Mouse (Mus musculus): ENCODE results near the gene Jph3.
A peak's percentile ranks its signal among the peaks of the same experiment; 100 is the strongest.

Jph3 gene

DNA sequence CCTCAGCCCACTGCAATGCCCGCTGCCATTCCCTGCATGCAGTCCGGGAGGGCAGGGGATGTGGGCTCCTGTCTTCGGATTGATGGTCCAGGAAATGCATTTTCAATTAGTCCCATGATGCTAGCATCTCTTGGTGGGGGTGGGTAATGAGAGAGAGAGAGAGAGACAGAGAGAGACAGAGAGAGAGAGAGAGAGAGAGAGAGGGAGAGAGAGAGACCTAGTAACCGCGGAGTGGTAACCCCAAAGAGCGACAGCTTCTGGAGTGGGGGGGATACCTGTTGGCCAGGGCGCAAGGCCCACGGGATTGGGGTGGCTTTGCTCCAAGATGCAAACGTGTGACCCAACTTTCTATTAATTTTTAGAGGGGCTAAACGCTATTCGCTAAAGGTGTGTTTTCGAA, at the start of gene Jph3:
Gene Jph3, plus strand, starts transcription at position 301 of the 400 bp plus-strand sequence.
- DNase-seq = no peak

DNA sequence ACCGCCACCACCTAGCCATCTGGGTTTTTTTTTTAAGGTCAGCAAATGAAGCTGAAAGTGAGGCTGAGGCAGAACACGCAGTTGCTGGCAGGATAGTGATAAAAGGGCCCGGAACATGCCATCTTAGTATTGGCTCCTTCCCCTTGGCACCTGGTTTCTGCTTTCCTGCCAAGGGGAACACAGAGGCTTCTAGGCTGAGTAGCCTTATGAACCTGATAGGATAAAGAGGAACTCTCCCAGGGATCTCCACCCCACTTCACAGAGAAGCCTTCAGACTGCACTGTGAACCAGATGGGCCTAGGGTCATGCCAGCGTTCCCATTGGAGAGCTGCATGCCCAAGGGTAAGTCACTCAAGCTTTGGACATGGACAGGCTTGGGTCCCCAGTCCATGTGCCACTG, 48.5 kb upstream of the Jph3 start:
- no peak for DNase-seq

DNA sequence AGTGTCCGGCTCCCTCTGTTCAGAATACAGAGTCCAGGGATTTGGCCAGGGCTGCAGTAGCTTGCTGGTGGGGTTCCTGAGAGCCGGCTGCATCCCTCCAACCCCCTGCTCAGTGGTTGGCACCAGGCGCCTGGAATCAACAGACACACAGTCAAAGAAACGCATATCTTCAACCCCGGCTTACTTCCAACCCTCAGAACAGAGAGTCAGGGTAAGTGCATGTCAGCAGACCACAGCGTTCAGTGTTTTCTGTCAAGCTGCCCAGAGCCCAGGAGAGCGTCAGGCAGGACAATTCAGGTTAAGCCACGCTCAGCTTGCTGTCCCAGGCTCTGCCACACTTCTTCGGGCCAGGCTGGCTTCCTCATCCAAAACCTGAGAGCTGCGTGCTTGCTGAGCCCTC, 48.0 kb upstream of the Jph3 start:
- DNase-seq = no peak

DNA sequence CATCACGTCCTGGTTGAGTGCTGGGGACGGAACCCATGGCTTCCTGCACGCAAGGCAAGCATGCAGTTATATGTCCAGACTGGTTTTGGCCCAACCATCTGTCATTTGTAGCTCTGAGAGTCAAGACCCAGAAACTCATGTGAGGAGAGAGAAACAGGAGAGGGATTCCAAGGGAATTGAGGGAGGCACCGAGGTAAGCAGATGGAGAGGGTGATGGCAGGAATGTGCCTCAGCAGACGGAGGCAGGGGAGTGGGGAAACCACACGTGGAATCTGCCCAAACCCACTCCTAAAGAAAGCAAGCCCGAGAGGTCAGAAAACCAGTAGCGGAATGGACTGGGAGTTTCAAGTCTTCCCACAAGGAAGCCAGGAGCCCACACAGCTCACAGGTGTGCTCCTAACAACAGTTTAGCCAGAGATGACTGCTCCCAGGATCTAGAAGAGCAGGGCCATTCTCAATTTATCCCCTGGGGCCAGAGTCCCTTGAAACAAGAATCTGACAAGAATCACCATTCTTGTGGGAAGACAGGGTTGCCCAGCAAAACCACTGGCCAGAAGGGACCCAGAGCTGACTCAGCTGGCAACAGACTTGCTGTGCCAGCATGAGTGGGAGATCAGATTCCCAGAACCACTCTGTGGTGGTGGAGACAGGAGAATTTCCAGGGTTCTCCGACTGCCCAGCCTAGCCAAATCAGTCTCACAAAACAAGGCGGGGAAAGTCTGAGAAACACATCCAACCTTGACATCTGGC, 46.2 kb upstream of the Jph3 start:
- no peak for DNase-seq

DNA sequence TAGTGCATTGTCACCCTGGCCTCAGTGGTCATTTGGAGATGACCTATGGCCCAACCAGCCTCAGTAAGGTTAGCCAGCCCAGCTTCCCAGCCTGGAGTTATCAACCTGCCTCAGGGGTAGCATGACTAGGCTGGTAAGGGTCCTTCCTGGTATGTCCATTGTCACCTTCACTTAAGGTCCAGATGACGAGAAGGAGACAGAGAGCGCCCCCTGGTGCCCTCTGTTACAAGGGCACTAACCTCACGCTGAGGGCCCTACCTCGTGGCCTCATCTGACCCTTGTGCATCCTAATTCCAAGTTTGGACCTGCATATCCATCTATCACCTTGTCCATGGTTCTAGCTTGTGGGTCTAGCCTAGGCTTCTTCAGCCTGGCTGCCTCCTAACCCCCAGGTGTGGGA, 44.0 kb upstream of the Jph3 start:
- peak; percentile 62 for DNase-seq

DNA sequence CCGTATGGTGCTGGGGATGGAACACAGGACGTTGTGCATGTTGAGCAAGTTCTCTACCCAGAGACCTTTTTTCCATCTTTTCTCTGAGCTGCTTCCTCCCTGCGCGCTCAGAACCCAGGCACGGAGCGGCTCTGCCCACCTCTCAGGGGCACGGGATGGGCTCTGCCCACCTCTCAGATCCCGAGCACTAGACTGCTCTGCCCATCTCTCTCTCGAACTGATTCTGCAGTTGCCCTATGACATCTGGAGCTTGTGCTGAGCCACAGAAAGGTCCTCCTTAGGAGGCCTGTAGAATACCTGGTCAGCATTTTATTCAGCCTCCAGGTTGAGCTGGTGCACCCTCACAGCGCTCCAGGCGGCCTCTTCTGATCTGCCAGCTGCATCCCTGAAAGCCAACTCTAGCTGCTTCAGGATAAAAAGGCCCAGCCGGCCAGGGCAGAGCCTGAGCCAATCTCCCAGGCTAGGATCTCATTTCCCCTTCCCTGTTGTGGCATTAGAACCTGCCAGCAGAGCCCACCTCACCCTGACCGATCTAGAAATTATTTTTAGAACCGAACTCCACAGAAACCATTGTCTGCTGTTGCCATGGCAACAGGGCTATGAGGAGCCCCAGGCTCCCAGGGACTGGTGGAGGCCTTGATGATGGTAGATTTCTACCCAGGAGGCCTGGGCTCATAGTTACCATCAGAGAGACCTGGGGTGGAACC, 41.8 kb upstream of the Jph3 start:
- DNase-seq = peak; percentile 74

DNA sequence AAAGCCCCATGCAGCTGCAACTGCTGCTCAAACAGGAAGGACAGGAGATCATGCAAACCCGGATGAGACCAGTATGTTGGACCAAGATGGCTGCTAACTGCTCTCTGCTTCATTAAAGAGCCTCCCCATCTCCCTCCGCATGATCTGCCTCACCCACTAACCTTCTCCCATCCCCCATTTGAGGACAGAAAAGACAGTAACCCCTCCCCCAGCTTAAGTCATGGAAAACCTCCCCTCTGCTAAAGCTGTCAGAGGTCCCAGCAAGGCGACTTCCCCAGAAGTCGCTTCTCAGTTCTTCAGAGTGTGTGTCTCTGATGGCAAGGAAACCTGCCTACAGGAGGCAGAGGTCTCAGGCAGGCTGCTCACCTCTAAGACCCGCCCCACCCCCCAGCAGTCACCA, 40.9 kb upstream of the Jph3 start:
- no peak for DNase-seq

DNA sequence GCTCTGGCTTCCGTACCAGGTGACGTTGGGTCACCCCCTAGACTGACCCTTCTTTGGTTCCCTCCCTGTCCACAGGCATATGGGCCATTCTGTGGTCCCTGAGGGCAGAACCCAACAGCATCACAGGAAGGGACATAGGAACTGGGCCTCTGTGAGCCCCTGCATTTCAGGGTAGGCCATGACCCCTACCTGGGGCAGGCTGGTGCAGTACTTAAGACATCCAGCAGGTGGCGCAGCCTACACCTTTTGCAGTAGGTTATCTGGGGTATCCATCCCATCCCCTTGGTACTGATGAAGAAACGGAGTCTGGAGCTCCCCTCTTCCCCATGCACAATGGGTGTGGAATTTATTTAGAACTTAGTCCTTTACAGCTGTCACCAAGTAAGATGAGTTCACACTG, 35.0 kb upstream of the Jph3 start:
- peak; percentile 55 for DNase-seq

DNA sequence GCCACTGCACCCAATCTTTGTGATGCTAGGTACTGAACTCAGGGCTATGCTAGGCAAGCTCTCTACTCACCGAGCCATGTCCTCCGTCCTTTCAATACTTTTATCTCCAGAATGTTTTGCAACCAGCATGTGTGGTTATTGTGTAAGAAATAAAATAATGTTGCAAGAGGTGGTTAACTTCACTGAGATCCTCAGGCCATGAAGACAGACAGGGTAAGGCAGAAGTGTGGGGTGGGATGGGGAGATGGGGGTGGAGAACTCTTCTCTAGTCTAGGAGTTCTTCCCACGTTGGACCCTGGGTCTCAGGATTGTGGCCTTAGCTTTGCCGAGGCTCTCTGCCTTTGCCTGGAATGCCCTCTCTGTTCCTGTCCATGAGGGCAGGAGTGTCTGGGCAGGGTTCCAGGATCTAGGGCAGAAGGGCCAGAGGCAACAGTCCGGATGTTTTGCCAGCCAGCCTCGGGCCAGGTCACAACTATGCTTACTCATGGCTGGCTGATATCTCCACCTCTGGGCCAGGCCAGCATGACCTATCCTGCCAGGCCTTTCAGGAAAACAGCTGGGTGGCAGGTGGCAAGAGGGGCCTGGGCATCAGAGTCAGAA, 33.7 kb upstream of the Jph3 start:
- DNase-seq = no peak

DNA sequence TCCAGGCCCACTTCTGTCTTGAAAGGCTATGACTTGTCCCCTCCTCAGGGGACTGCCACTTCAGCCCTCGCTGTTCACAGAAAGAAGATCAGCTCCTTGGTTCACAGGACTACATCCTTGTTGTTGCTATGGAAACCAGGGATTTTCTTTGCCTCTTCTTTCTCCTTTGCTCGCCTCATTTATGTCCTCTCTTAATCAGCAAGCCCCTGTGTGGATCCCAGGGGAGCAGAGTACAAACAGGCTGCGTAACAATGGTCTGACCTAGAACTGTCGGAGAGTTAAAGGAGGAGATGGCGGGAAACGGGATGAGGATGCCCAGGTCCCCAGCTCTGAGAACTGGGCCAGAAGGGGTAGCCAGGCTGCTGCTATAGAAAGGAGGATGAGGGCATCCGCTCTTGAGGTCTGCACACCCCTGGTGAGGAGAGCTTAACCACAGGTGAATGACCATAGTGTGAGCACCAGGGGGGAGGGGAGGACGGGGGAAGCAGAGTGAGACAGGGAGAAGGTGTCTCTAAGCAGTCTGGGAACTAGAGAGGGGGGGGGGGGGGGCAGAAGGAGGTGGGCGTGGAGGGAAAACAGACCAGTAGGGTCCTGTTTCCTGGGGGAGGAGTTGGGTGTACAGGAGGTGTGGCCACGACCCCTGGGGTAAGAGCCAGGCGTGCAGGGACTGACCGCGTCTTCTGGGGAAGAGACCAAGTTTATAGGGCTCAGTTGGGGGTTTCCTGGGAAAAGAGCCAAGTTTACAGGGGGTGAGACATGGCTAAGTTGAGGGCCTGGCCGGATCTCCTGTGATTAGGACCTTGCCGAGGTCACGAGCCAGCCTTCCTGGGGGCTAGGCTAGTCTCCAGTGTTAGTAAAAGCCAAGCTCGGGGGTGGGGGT, 31.4 kb upstream of the Jph3 start:
- peak; percentile 74 for DNase-seq

DNA sequence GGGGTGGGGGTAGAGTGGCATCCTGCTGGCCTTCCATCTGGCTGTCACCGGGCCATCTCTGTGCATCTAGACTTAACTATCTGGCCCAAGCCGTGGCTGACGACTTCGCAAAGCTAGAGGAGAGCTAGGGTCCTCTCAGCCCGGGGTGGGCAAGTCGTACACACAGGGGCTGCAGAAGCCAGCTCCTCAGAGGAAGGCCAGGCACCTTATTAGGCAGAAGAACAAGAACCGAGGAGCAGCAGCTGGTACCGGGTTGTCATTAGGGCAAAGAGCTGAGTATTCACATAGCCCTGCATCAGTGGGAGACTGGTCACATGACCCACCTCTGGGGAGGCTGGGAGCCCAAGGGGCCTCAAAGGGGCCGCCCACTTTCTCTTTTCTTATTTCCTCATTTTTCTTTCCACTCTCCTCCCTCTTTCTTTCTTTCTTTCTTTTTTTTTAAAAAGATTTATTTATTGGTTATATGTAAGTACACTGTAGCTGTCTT, 30.8 kb upstream of the Jph3 start:
- no peak for DNase-seq

DNA sequence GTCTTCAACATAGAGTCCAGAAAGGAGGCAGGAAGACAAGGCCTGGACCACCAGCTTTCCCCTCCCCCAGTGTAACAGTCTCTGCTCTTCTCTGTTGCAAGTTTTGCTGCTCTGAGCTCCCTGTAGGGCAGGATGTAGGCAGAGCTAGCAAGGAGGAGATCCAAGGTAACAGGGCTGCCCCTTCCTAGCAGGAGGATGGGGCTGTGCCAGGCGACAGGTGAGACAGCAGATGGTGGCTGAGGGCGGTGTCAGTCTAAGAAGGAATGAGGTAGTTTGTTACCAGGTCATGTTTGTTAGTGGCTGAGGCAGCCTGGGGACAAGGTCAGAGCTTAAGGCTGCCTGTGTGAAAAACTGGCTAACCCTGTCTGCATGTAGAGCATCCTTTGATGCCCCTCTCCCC, 29.5 kb upstream of the Jph3 start:
- DNase-seq = no peak

DNA sequence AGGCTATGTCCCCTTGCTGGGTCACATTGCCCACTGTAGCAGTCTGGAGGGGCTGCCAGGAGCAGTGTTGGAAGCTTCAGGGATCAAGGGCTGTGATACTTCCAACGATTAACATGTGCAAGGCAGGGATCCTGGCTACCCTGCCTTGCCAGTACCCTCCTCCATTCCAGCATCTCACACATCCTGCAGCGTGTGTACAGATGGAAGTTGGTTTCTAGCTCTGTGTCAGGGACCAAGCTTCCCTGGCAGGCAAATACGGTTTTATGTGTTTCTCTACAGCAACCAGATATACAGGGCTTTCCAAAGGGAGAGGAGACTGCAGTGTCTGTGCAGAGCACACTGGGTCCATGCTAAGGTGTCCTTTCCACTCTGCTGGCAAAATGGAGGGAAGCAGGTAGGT, 24.2 kb upstream of the Jph3 start:
- DNase-seq = no peak

DNA sequence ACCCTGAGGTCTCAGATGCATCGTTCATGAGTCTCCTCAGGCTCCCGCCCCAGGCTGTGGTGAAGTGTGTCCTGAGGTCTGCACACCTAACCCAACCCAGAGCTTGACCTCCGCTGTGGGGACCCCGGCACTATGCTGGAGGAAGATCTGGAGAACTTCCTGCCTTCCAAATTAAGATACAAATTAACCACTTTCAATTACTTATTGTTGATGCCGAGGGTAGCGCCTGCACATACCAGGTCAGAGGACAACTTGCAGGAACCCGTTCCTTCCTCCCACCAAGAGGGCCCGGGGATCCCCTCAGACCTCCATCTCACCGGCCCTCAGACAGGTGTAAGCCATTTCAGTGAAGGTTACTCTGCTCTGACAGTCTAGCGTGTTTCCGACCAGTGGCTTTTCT, 22.5 kb upstream of the Jph3 start:
- no peak for DNase-seq

DNA sequence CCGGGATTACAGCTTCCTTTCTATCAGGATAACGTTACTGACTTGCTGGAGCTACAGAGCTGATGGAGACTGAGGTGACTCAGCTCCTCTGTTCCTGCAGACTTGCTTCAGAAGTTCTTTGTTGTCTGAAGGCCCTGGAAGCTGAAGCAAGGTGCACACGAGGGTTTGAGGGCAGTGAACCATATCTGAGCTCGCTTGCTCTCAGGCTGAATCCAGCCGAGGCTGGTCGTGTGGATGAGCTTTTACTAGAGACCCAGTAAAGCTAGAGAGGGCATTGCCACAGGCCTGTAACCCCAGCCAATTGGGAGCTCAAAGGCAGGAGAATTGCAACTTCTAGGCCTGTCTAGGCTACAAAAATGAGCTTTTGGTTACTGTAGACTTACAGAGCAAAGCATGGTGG, 21.0 kb upstream of the Jph3 start:
- no peak for DNase-seq

DNA sequence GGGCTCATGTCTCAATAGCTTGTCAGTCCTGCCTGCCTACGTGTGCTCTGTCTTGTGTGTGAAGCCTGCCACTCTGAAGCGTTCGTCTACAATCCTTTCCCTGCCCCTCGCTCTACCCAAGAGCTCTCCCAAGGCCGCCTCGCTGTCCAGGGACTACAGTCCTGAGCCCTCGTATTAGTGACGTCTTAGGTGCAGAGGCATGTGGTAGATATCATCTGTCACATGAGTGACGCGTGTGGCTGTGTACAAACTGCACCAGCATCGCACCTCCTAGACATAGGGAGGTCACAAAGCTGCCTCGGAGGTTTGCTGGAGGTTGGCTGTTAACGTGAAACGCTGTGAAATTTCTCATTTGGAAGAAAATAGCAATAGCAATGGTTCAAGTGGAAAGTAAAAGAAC, 11.9 kb upstream of the Jph3 start:
- DNase-seq = no peak

DNA sequence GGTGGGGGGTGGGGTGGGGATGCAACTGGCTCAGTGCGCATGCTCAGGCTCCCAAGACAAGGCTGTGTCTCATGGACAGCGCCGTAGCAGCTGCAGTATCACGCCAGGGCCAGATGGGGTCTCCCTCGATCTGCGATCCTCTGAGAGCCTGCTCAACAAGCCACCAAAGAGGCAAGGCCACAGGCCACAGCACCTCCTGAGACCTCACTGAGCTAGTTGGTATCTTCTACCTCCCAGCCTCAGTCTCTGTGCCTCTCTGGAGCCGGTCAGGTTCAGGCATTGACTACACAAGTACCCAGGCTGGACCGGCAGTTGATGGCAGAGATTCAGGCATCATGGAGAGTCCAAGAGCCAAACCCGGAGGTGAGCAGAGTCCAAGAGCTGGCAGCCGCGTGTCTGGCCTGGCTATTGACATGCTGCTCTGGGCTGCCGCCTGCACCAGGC, 11.4 kb upstream of the Jph3 start:
- DNase-seq = peak; percentile 94

DNA sequence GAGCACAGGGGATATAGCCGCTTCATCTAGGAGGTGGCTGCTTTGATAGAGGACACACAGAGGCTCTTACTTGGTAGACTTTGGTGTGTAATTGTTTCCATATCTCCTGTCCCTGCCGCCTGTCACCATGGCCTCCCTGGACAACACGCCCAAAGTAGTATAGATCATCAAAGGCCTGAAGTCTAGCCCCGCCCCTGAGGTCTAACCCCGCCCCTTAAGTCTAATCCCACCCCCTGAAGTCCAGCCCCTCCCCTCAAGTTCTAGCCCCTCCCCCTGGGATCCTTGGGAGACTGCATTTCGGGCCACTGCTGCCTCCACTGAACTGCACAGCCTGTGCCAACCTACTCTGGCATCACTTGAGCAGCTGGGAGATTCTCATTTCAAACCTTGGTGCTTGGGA, 10.5 kb upstream of the Jph3 start:
- no peak for DNase-seq

DNA sequence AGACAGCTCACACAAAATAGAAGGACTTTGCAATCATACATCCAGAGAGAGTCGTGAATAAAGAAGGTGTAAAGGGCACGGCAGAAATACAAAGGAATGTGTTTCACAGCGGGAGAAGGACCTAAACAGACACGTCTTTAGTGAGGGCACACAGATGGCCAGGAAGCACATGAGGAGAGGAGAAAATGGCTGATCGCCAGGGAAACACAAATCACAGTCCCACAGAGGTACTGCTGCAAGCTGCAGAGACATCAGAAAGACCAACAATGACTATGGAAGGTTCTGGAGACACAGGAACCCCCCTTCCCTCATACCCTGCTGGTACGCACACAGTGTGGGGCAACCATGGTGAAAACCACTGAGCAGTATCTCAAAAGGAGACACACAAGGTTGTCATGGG, 8.4 kb upstream of the Jph3 start:
- no peak for DNase-seq

DNA sequence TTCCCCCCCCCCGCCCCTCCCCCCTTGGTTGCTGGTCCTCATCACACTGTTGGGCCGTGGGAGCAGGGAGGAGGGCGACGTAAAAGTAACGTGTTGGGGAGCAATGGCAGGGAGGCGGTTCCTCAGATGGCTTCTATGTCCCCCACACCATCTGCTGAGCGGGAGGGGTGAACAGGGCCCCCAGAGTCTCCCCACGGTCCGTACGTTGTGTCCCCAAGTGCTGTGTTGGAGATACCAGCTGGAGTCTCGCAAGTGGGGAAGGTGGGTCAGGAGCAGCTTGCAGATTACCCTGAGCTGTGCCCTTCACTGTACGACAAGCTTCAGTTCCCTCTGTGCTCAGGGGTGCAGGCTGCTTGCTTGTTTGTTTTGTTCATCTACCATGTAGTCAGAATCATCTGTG, 5.6 kb upstream of the Jph3 start:
- no peak for DNase-seq

DNA sequence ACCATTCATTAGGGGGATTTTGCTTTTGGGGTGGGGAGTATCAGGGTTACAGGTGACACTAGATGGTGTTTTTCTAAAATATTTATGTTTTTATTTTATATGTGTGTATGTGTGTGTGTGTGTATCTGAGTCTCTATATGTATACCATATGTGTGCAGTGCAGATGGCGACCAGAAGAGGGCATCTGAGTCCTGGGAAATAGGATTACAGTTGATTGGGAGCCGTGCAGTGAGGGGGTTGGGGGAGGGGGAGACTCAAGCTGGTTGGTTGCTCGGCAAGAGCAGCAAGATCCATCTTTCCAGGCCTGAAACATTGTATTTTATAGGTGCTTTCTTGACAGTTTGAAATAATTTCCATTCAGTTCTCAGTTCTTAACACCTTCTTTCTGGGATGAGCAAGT, 2.3 kb upstream of the Jph3 start:
- DNase-seq = no peak

DNA sequence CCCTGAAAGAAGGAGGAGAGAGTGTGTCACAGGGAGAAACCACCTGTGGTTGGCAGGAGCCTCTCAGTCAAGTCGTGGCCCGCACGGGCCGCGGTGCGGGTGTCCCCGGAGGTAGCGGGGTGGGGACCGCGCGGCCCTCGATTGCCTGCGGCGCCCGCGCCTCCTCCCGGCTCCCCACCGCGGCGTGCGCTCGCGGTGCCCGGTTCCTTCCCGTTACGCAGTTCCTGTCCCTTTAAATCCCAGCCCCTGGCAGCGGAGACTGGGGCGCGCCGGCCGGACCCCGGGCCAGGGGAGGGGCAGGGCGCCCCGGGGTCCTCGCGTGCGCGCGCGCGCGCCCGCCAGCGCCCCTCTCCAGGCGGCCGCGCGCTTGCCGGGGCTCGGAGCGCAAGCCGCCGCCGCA, 331 bp downstream of the Jph3 start:
- DNase-seq = peak; percentile 56

DNA sequence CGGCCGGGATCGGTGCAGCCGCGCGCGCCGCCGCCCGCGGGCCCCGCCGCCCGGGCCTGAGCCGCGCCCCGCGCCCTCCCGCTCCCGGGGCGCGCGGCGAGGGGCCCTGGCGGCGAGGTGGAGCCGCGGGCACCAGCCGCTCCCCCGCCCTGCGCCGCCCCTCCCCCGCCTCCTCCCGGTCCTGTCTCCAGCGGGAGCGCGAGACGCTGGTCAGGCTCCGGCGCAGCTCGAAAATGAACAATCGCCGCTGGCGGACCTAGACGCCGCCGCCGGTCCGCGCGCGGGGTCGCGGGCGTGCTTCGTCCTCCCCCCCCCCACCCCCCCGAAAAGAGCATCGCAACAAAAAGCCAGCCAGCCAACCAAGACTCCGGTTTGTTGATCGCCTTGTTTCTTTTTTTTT, 747 bp downstream of the Jph3 start:
- peak; percentile 67 for DNase-seq
